Mouse (Mus musculus): Measurements from ENCODE around the gene Olfr53. TPM values are rescaled to one million over a fixed set of nuclear protein-coding genes. Genes with fewer than 3 reads are reported as not detected.
"Not testable (repeated sequence)": the region's sequence is repeated elsewhere in the genome, so short reads cannot be mapped to it uniquely, and the experiment has no call there.

Gene Olfr53
- polyA plus RNA-seq, 2 experiments, result not detected

DNA sequence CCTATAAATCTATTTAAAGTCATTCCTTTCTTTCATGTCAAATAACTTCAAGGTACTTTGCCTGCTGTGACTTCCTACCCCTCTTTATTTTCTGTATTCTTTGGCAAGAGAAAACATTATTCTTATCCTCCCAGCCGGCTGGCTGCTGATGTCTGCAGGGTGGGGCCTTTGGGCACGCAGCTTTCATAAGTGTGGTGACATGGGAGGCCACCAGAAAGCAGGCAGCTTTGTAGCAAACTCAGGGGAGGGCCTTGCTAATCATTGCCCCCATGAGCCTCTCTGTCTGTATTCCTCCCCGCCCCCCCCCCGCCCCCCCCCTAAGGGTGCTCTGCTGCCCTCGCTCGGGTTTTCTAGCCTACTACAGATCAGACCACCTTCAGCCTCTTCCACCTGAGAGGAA lies 29.6 kb downstream of the Olfr53 start:
- H3K4me1 ChIP-seq (replicated peaks; ENCODE audit: control insufficient read depth in 2 of 2, insufficient read depth in 2 of 2, low read length in 1 of 2), result no peaks in the 10 kb centered on the region
- no peak overlapping the region for H3K4me3 ChIP-seq (ENCODE audit: insufficient read depth in 1 of 2, low read depth in 2 of 2, low read length in 2 of 2)
- no peak for ATAC-seq (ENCODE audit: insufficient read depth)
- no peaks in the 10 kb centered on the region for H3K9me3 ChIP-seq (ENCODE audit: control insufficient read depth, low read length)
- H3K27me3 ChIP-seq (ENCODE audit: control insufficient read depth, insufficient read depth, low read length), result no peaks in the 10 kb centered on the region
- H3K9ac ChIP-seq (replicated peaks), result no peak overlapping the region
- no peak overlapping the region for H3K27ac ChIP-seq
- no peak for TF ChIP-seq EP300 (IDR thresholded peaks at IDR 0.05; ENCODE audit: low read depth)
- TF ChIP-seq CTCF (IDR thresholded peaks at IDR 0.05; ENCODE audit: low read depth), result no peak
- no peaks in the 10 kb centered on the region for H3K36me3 ChIP-seq (replicated peaks; ENCODE audit: control insufficient read depth, insufficient read depth, low read depth)
- H3K4me2 ChIP-seq (ENCODE audit: low read depth), result no peak overlapping the region
- DNase-seq (ENCODE audit: low read depth in 3 of 3, low spot score in 3 of 3), result no peak
- 3% methylated on average over 4 of the region's 6 CpGs for WGBS (ENCODE audit: insufficient replicate concordance)

DNA sequence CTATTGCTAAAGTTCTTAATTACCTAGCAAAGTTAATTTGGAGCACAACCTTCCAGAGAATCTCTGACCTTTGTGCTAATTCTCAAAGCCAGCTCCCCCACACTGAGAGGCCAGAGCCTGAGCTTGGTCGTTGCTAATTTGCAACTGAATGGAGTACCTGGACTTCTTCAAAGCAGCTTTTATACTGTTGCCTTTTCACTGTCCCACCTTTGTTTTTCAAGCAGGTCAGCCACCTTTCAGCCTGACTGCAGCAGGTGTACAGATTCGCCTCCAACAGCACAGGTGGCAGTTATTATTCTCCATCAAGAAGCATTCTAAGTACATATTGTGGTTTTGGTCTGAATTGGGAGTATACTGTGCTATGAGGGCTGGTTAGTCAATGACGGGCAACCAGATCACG lies 33.3 kb downstream of the Olfr53 start:
- H3K4me3 ChIP-seq (ENCODE audit: insufficient read depth in 1 of 2, low read depth in 2 of 2, low read length in 2 of 2); H3K27me3 ChIP-seq (ENCODE audit: control insufficient read depth, insufficient read depth, low read length); ATAC-seq (ENCODE audit: insufficient read depth): not testable (repeated sequence)

DNA sequence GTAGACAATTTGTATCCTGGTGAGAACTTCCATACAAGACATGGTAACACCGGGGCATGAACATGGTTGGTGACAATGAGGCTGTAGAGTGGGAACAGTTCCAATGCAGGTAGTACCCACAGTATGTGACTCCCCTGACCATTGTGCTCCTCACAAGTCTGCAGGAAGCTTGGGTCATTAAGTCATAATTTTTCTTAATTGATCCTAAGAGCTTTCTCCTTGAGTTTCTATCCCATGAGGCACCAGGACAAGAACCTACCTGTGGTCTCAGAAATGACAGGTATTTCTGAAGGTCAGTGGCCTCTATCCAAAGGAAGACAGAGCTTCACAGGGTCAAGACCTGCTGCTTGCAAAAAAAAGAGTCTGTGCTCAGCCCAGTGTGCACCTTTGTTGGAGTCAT lies 35.4 kb downstream of the Olfr53 start, which contains the start of gene Olfr45:
Gene Olfr45, plus strand, starts transcription at position 301 of the 400 bp plus-strand sequence.
- no peak for DNase-seq (ENCODE audit: low read depth in 3 of 3, low spot score in 3 of 3)
- no peak for TF ChIP-seq CTCF (IDR thresholded peaks at IDR 0.05; ENCODE audit: low read depth)
- TF ChIP-seq EP300 (IDR thresholded peaks at IDR 0.05; ENCODE audit: low read depth), result no peak
- no peaks in the 10 kb centered on the region for H3K9me3 ChIP-seq (ENCODE audit: control insufficient read depth, low read length)
- no peaks in the 10 kb centered on the region for H3K4me1 ChIP-seq (replicated peaks; ENCODE audit: control insufficient read depth in 2 of 2, insufficient read depth in 2 of 2, low read length in 1 of 2)
- 71% methylated on average over 1 of the region's 1 CpGs for WGBS (ENCODE audit: insufficient replicate concordance)
- H3K9ac ChIP-seq (replicated peaks), result no peak within 1 kb of the TSS
- no peak within 1 kb of the TSS for H3K27ac ChIP-seq
- no peak within 1 kb of the TSS for H3K4me2 ChIP-seq (ENCODE audit: low read depth)
- H3K4me3 ChIP-seq (ENCODE audit: insufficient read depth in 1 of 2, low read depth in 2 of 2, low read length in 2 of 2), result no peak within 1 kb of the TSS
- no peaks in the 10 kb centered on the region for H3K36me3 ChIP-seq (replicated peaks; ENCODE audit: control insufficient read depth, insufficient read depth, low read depth)
- no peaks in the 10 kb centered on the region for H3K27me3 ChIP-seq (ENCODE audit: control insufficient read depth, insufficient read depth, low read length)
- ATAC-seq (ENCODE audit: insufficient read depth), result no peak

More for the DNA sequence above, 33.3 kb downstream of the Olfr53 start:
- not testable (repeated sequence) for H3K9ac ChIP-seq (replicated peaks); H3K4me1 ChIP-seq (replicated peaks; ENCODE audit: control insufficient read depth in 2 of 2, insufficient read depth in 2 of 2, low read length in 1 of 2); H3K9me3 ChIP-seq (ENCODE audit: control insufficient read depth, low read length); H3K27ac ChIP-seq; DNase-seq (ENCODE audit: low read depth in 3 of 3, low spot score in 3 of 3); H3K4me2 ChIP-seq (ENCODE audit: low read depth); H3K36me3 ChIP-seq (replicated peaks; ENCODE audit: control insufficient read depth, insufficient read depth, low read depth)
- 49% methylated on average over 4 of the region's 4 CpGs for WGBS (ENCODE audit: insufficient replicate concordance)

DNA sequence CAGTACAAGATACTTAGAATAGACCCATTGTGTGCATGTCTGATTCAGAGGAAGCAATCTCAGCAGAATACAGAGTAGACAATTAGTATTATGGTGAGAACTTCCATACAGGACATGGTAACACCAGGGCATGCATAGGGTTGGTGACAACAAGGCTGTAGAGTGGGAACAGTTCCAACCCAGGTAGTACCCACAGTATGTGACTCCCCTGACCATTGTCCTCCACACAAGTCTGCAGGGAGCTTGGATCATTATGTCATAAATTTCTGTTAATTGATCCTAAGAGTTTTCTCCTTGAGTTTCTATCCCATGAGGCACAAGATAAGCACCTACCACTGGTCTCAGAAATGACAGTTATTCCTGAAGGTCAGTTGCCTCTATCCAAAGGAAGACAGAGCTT lies 50.7 kb downstream of the Olfr53 start, which contains the start of gene Olfr541:
Gene Olfr541, plus strand, starts transcription at position 301 of the 400 bp plus-strand sequence.
- Histone ChIP-seq H3K4me1 (replicated peaks; ENCODE audit: control insufficient read depth in 2 of 2, insufficient read depth in 2 of 2, low read length in 1 of 2) (no peaks in the 10 kb centered on the region), H3K4me2 (ENCODE audit: low read depth) (no peak within 1 kb of the TSS), H3K36me3 (replicated peaks; ENCODE audit: control insufficient read depth, insufficient read depth, low read depth) (no peaks in the 10 kb centered on the region), H3K9ac (replicated peaks) (no peak within 1 kb of the TSS), H3K27me3 (ENCODE audit: control insufficient read depth, insufficient read depth, low read length) (no peaks in the 10 kb centered on the region), H3K9me3 (ENCODE audit: control insufficient read depth, low read length) (no peaks in the 10 kb centered on the region), H3K27ac (no peak within 1 kb of the TSS), H3K4me3 (ENCODE audit: insufficient read depth in 1 of 2, low read depth in 2 of 2, low read length in 2 of 2) (no peak within 1 kb of the TSS)
- TF ChIP-seq CTCF (IDR thresholded peaks at IDR 0.05; ENCODE audit: low read depth), result no peak
- TF ChIP-seq EP300 (IDR thresholded peaks at IDR 0.05; ENCODE audit: low read depth), result no peak
- no peak for DNase-seq (ENCODE audit: low read depth in 3 of 3, low spot score in 3 of 3)
- ATAC-seq (ENCODE audit: insufficient read depth), result no peak

Other genes starting within 250 kb of the Olfr53 start
- not detected in 2 replicates for gene Olfr531, start 243.5 kb upstream of the Olfr53 start, polyA plus RNA-seq (2012; rRNA removed)
- gene Olfr531, start 243.5 kb upstream of the Olfr53 start, polyA plus RNA-seq (2014; fragmentation: Nextera tagmentation; extraction: Ambion mirVana), result not detected in 2 replicates
- gene Olfr532, start 224.8 kb upstream of the Olfr53 start, polyA plus RNA-seq (2012; rRNA removed), result not detected in 2 replicates
- not detected in 2 replicates for gene Olfr532, start 224.8 kb upstream of the Olfr53 start, polyA plus RNA-seq (2014; fragmentation: Nextera tagmentation; extraction: Ambion mirVana)
- not detected in 2 replicates for gene Olfr533, start 183.1 kb upstream of the Olfr53 start, polyA plus RNA-seq (2012; rRNA removed)
- gene Olfr533, start 183.1 kb upstream of the Olfr53 start, polyA plus RNA-seq (2014; fragmentation: Nextera tagmentation; extraction: Ambion mirVana), result not detected in 2 replicates
- not detected in 2 replicates for gene Olfr535, start 162.2 kb upstream of the Olfr53 start, polyA plus RNA-seq (2012; rRNA removed)
- gene Olfr535, start 162.2 kb upstream of the Olfr53 start, polyA plus RNA-seq (2014; fragmentation: Nextera tagmentation; extraction: Ambion mirVana), result not detected in 2 replicates
- not detected in 2 replicates for gene Olfr536, start 139.1 kb upstream of the Olfr53 start, polyA plus RNA-seq (2012; rRNA removed)
- gene Olfr536, start 139.1 kb upstream of the Olfr53 start, polyA plus RNA-seq (2014; fragmentation: Nextera tagmentation; extraction: Ambion mirVana), result not detected in 2 replicates
- gene Olfr538, start 78.6 kb upstream of the Olfr53 start, polyA plus RNA-seq (2012; rRNA removed), result not detected in 2 replicates
- not detected in 2 replicates for gene Olfr538, start 78.6 kb upstream of the Olfr53 start, polyA plus RNA-seq (2014; fragmentation: Nextera tagmentation; extraction: Ambion mirVana)
- not detected in 2 replicates for gene Olfr46, start 45.2 kb upstream of the Olfr53 start, polyA plus RNA-seq (2012; rRNA removed)
- not detected in 2 replicates for gene Olfr46, start 45.2 kb upstream of the Olfr53 start, polyA plus RNA-seq (2014; fragmentation: Nextera tagmentation; extraction: Ambion mirVana)
- gene Olfr61, start 17.5 kb upstream of the Olfr53 start, polyA plus RNA-seq (2012; rRNA removed), result not detected in 2 replicates
- not detected in 2 replicates for gene Olfr61, start 17.5 kb upstream of the Olfr53 start, polyA plus RNA-seq (2014; fragmentation: Nextera tagmentation; extraction: Ambion mirVana)
- gene Olfr539, start 13.5 kb downstream of the Olfr53 start, polyA plus RNA-seq (2012; rRNA removed), result not detected in 2 replicates
- not detected in 2 replicates for gene Olfr539, start 13.5 kb downstream of the Olfr53 start, polyA plus RNA-seq (2014; fragmentation: Nextera tagmentation; extraction: Ambion mirVana)
- gene Olfr45, start 35.5 kb downstream of the Olfr53 start, polyA plus RNA-seq (2012; rRNA removed), result not detected in 2 replicates
- gene Olfr45, start 35.5 kb downstream of the Olfr53 start, polyA plus RNA-seq (2014; fragmentation: Nextera tagmentation; extraction: Ambion mirVana), result not detected in 2 replicates
- not detected in 2 replicates for gene Olfr541, start 50.8 kb downstream of the Olfr53 start, polyA plus RNA-seq (2012; rRNA removed)
- gene Olfr541, start 50.8 kb downstream of the Olfr53 start, polyA plus RNA-seq (2014; fragmentation: Nextera tagmentation; extraction: Ambion mirVana), result not detected in 2 replicates
- gene Cyp2e1, start 117.3 kb downstream of the Olfr53 start, polyA plus RNA-seq (2012; rRNA removed), result 0.07 and 0.14 TPM in 2 replicates
- 0.17 and 0.18 TPM in 2 replicates for gene Cyp2e1, start 117.3 kb downstream of the Olfr53 start, polyA plus RNA-seq (2014; fragmentation: Nextera tagmentation; extraction: Ambion mirVana)
- 0.08 and 0.09 TPM in 2 replicates for gene Syce1, start 141.4 kb downstream of the Olfr53 start, polyA plus RNA-seq (2012; rRNA removed)
- gene Syce1, start 141.4 kb downstream of the Olfr53 start, polyA plus RNA-seq (2014; fragmentation: Nextera tagmentation; extraction: Ambion mirVana), result not detected in 2 replicates
- gene Zfp941, start 175.7 kb downstream of the Olfr53 start, polyA plus RNA-seq (2012; rRNA removed), result 0.06 and 0.10 TPM in 2 replicates
- gene Zfp941, start 175.7 kb downstream of the Olfr53 start, polyA plus RNA-seq (2014; fragmentation: Nextera tagmentation; extraction: Ambion mirVana), result 0.10 and 0.25 TPM in 2 replicates
- 8.3 and 9.1 TPM in 2 replicates for gene Urah, start 188.6 kb downstream of the Olfr53 start, polyA plus RNA-seq (2012; rRNA removed)
- 19.3 and 22.8 TPM in 2 replicates for gene Urah, start 188.6 kb downstream of the Olfr53 start, polyA plus RNA-seq (2014; fragmentation: Nextera tagmentation; extraction: Ambion mirVana)
- not detected in 2 replicates for gene Scgb1c1, start 199.1 kb downstream of the Olfr53 start, polyA plus RNA-seq (2012; rRNA removed)
- gene Scgb1c1, start 199.1 kb downstream of the Olfr53 start, polyA plus RNA-seq (2014; fragmentation: Nextera tagmentation; extraction: Ambion mirVana), result not detected in 2 replicates
- gene Odf3, start 201.4 kb downstream of the Olfr53 start, polyA plus RNA-seq (2012; rRNA removed), result not detected in 2 replicates
- gene Odf3, start 201.4 kb downstream of the Olfr53 start, polyA plus RNA-seq (2014; fragmentation: Nextera tagmentation; extraction: Ambion mirVana), result not detected in 2 replicates
- gene Gm45785, start 209.9 kb downstream of the Olfr53 start, polyA plus RNA-seq (2012; rRNA removed), result not detected in 2 replicates
- not detected in 2 replicates for gene Gm45785, start 209.9 kb downstream of the Olfr53 start, polyA plus RNA-seq (2014; fragmentation: Nextera tagmentation; extraction: Ambion mirVana)
- gene Ric8a, start 210.5 kb downstream of the Olfr53 start, polyA plus RNA-seq (2012; rRNA removed), result 14.4 and 17.9 TPM in 2 replicates
- 19.1 and 19.7 TPM in 2 replicates for gene Ric8a, start 210.5 kb downstream of the Olfr53 start, polyA plus RNA-seq (2014; fragmentation: Nextera tagmentation; extraction: Ambion mirVana)
- 8.3 and 11.6 TPM in 2 replicates for gene Bet1l, start 211.1 kb downstream of the Olfr53 start, polyA plus RNA-seq (2012; rRNA removed)
- gene Bet1l, start 211.1 kb downstream of the Olfr53 start, polyA plus RNA-seq (2014; fragmentation: Nextera tagmentation; extraction: Ambion mirVana), result 20.6 and 21.1 TPM in 2 replicates
- 39.8 and 50.8 TPM in 2 replicates for gene Psmd13, start 235.5 kb downstream of the Olfr53 start, polyA plus RNA-seq (2012; rRNA removed)
- 90.5 and 92.6 TPM in 2 replicates for gene Psmd13, start 235.5 kb downstream of the Olfr53 start, polyA plus RNA-seq (2014; fragmentation: Nextera tagmentation; extraction: Ambion mirVana)
- 13.7 and 14.0 TPM in 2 replicates for gene Sirt3, start 235.9 kb downstream of the Olfr53 start, polyA plus RNA-seq (2012; rRNA removed)
- 14.4 and 14.7 TPM in 2 replicates for gene Sirt3, start 235.9 kb downstream of the Olfr53 start, polyA plus RNA-seq (2014; fragmentation: Nextera tagmentation; extraction: Ambion mirVana)

Data from liver, embryonic 14.5 days (tissue).